Mouse (Mus musculus) limb, embryonic 12.5 days (tissue): ENCODE measurements around the gene H13. TPM values are rescaled to one million over a fixed set of nuclear protein-coding genes. Genes with fewer than 3 reads are reported as not detected.
A peak's percentile ranks its signal among the peaks of the same experiment; 100 is the strongest.

ENCODE experiments used
- ATAC-seq: fragments of 200-750 bp; cut with Nextera tagmentation; 2 replicates; pipeline ENCODE4 v1.8.0; 2017; ENCODE audit warnings: low read depth, moderate TSS enrichment; ENCODE audit not compliant: insufficient number of reproducible peaks, insufficient read depth, low FRiP score, low TSS enrichment
- H3K27ac ChIP-seq: fragments of 300-500 bp; sonication (generic); 2 replicates; pipeline ENCODE4 v1.5.1; 2016; ENCODE audit warnings: mild to moderate bottlenecking, moderate library complexity
- H3K27me3 ChIP-seq: fragments of 300-500 bp; sonication (generic); 2 replicates; pipeline ENCODE4 v1.6.1; 2016; ENCODE audit warnings: mild to moderate bottlenecking, moderate library complexity
- H3K36me3 ChIP-seq: fragments of 300-500 bp; sonication (generic); 2 replicates; pipeline ENCODE4 v1.6.1; 2016; ENCODE audit warnings: mild to moderate bottlenecking, moderate library complexity
- H3K4me1 ChIP-seq: fragments of 300-500 bp; sonication (generic); replicated peaks from 2 replicates; pipeline ENCODE4 v1.6.1; 2016
- H3K4me2 ChIP-seq: fragments of 300-500 bp; sonication (generic); 2 replicates; pipeline ENCODE4 v1.6.1; 2016; ENCODE audit warnings: mild to moderate bottlenecking, moderate library complexity
- H3K4me3 ChIP-seq: fragments of 300-500 bp; sonication (generic); replicated peaks from 2 replicates; pipeline ENCODE4 v1.5.1; 2016; ENCODE audit warnings: mild to moderate bottlenecking
- H3K9ac ChIP-seq: fragments of 300-500 bp; sonication (generic); replicated peaks from 2 replicates; pipeline ENCODE4 v1.6.1; 2016; ENCODE audit warnings: mild to moderate bottlenecking, moderate library complexity
- H3K9me3 ChIP-seq: fragments of 300-500 bp; sonication (generic); 2 replicates; pipeline ENCODE4 v1.6.1; 2016; ENCODE audit warnings: mild to moderate bottlenecking, moderate library complexity
- WGBS: fragments of 180-500 bp; shearing (Covaris S2); methylation state at CpG from one replicate; pipeline ENCODE4 v1.1.7; 2016; 5-methylcytosine and 5-hydroxymethylcytosine counted together
- polyA plus RNA-seq: library from polyadenylated mRNA; unstranded; fragments of >200 nt; fragmentation: Nextera tagmentation; extraction: Ambion mirVana; gene quantifications from 2 replicates; pipeline ENCODE4 v1.2.1, GENCODE M21; 2016

Gene H13
- polyA plus RNA-seq, 1 experiment from 2014 or later: 135 TPM

DNA sequence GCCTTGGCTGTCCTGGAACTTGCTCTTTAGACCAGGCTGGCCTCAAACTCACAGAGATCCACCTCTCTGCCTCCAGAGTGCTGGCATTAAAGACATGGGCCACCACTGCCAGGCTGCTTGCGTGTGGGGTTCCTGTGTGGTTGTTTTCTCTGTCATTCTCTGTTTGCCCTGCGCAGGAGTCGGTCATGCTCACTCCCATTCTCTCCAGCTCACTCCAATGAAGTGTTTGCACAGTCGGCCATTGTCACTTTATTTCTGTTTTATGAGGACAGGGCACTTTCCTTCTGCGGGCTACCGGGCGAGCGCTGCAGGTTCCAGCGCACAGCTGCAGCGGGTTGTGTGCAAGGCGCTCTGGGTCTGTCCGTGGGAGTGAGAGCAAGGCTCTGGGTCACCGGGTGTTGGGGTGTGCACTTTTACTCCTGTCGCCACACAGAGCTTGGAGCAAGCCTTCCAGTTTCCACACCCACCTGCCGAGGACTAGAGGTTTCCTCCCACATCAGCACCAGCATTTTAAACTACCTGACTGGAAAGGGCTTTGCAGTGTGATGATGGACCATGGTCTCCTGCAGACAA is 56.0 kb downstream of the H13 start:
- no peak overlapping the region for H3K4me3 ChIP-seq
- H3K27ac ChIP-seq: peak overlapping the region; percentile 47
- peaks cover 5% of the 10 kb centered on the region; the same call in 1 of the 2 replicates for H3K27me3 ChIP-seq
- H3K4me2 ChIP-seq: no peak overlapping the region
- 0 out of 2 replicates have a peak overlapping the region, but pooled peaks have one; percentile 18 for H3K9ac ChIP-seq
- no peaks in the 10 kb centered on the region for H3K9me3 ChIP-seq
- no peak for ATAC-seq
- H3K4me1 ChIP-seq: peaks cover 58% of the 10 kb centered on the region
- H3K36me3 ChIP-seq: no peaks in the 10 kb centered on the region
- 46% methylated on average over 15 of the region's 15 CpGs for WGBS

- WGBS: 61% methylated on average over 6 of the region's 6 CpGs
- peaks cover 5% of the 10 kb centered on the region; the same call in 1 of the 2 replicates for H3K27me3 ChIP-seq
- H3K9ac ChIP-seq: no peak overlapping the region
- H3K9me3 ChIP-seq: no peaks in the 10 kb centered on the region
- ATAC-seq: no peak
- H3K27ac ChIP-seq: 0 out of 2 replicates have a peak overlapping the region, but pooled peaks have one; percentile 47
- H3K4me2 ChIP-seq: no peak overlapping the region
- no peaks in the 10 kb centered on the region for H3K36me3 ChIP-seq
- no peak overlapping the region for H3K4me3 ChIP-seq
- H3K4me1 ChIP-seq: peaks cover 64% of the 10 kb centered on the region
Observed at GRCm38 (mm10) chr2:152726213-152726612, 57.0 kb downstream of the H13 start.

GRCm38 (mm10) chr2:152726751-152727335 is 57.6 kb downstream of the H13 start:
- peaks cover 66% of the 10 kb centered on the region for H3K4me1 ChIP-seq
- ATAC-seq: no peak
- no peaks in the 10 kb centered on the region for H3K9me3 ChIP-seq
- H3K27me3 ChIP-seq: peaks cover 5% of the 10 kb centered on the region; the same call in 1 of the 2 replicates
- no peak overlapping the region for H3K9ac ChIP-seq
- H3K36me3 ChIP-seq: no peaks in the 10 kb centered on the region
- H3K4me3 ChIP-seq: no peak overlapping the region
- WGBS: 68% methylated on average over 6 of the region's 6 CpGs
- peak overlapping the region; percentile 95 for H3K27ac ChIP-seq
- H3K4me2 ChIP-seq: no peak overlapping the region

- H3K27me3 ChIP-seq: peaks cover 5% of the 10 kb centered on the region; the same call in 1 of the 2 replicates
- H3K9me3 ChIP-seq: no peaks in the 10 kb centered on the region
- no peak overlapping the region for H3K9ac ChIP-seq
- 83% methylated on average over 14 of the region's 14 CpGs for WGBS
- peaks cover 74% of the 10 kb centered on the region for H3K4me1 ChIP-seq
- H3K4me2 ChIP-seq: no peak overlapping the region
- H3K36me3 ChIP-seq: no peaks in the 10 kb centered on the region
- H3K27ac ChIP-seq: peak overlapping the region; percentile 95
- no peak for ATAC-seq
- H3K4me3 ChIP-seq: no peak overlapping the region
Observed at GRCm38 (mm10) chr2:152727795-152728510, 58.7 kb downstream of the H13 start.

- Histone ChIP-seq H3K27ac (peak overlapping the region; percentile 95), H3K36me3 (no peaks in the 10 kb centered on the region), H3K4me1 (peaks cover 78% of the 10 kb centered on the region), H3K4me2 (no peak overlapping the region), H3K27me3 (peaks cover 4% of the 10 kb centered on the region; the same call in 1 of the 2 replicates), H3K9ac (no peak overlapping the region), H3K4me3 (no peak overlapping the region), H3K9me3 (no peaks in the 10 kb centered on the region)
- 81% methylated on average over 7 of the region's 7 CpGs for WGBS
- no peak for ATAC-seq
Observed at GRCm38 (mm10) chr2:152728594-152728993, 59.3 kb downstream of the H13 start.

- peak overlapping the region; percentile 21; the same call in 1 of the 2 replicates for H3K4me2 ChIP-seq
- no peak overlapping the region for H3K9ac ChIP-seq
- H3K4me1 ChIP-seq: peaks cover 78% of the 10 kb centered on the region
- H3K4me3 ChIP-seq: 0 out of 2 replicates have a peak overlapping the region, but pooled peaks have one; percentile 2
- 17% methylated on average over 8 of the region's 8 CpGs for WGBS
- H3K27me3 ChIP-seq: no peaks in the 10 kb centered on the region
- H3K36me3 ChIP-seq: no peaks in the 10 kb centered on the region
- no peaks in the 10 kb centered on the region for H3K9me3 ChIP-seq
- peak overlapping the region; percentile 95 for H3K27ac ChIP-seq
- ATAC-seq: no peak
Observed at GRCm38 (mm10) chr2:152729013-152729635, 59.9 kb downstream of the H13 start.

- H3K27ac ChIP-seq: peak overlapping the region; percentile 95
- H3K9ac ChIP-seq: no peak overlapping the region
- WGBS: 12% methylated on average over 7 of the region's 7 CpGs
- H3K4me2 ChIP-seq: peak overlapping the region; percentile 21; the same call in 1 of the 2 replicates
- H3K4me1 ChIP-seq: peaks cover 78% of the 10 kb centered on the region
- 0 out of 2 replicates have a peak overlapping the region, but pooled peaks have one; percentile 2 for H3K4me3 ChIP-seq
- no peaks in the 10 kb centered on the region for H3K36me3 ChIP-seq
- H3K27me3 ChIP-seq: no peaks in the 10 kb centered on the region
- H3K9me3 ChIP-seq: no peaks in the 10 kb centered on the region
- ATAC-seq: peak; percentile 84
Observed at GRCm38 (mm10) chr2:152729636-152730020, 60.4 kb downstream of the H13 start.

GRCm38 (mm10) chr2:152733201-152733600 is 63.9 kb downstream of the H13 start:
- H3K4me2 ChIP-seq: no peak overlapping the region
- H3K4me1 ChIP-seq: peaks cover 59% of the 10 kb centered on the region
- H3K36me3 ChIP-seq: peaks cover 8% of the 10 kb centered on the region; the same call in 1 of the 2 replicates
- H3K9ac ChIP-seq: no peak overlapping the region
- no peak for ATAC-seq
- H3K9me3 ChIP-seq: no peaks in the 10 kb centered on the region
- H3K27me3 ChIP-seq: no peaks in the 10 kb centered on the region
- H3K4me3 ChIP-seq: no peak overlapping the region
- 93% methylated on average over 2 of the region's 2 CpGs for WGBS
- H3K27ac ChIP-seq: no peak overlapping the region

- 8% methylated on average over 10 of the region's 10 CpGs for WGBS
- Histone ChIP-seq H3K4me2 (peak overlapping the region; percentile 93), H3K4me3 (peak overlapping the region; percentile 91), H3K36me3 (peaks cover 8% of the 10 kb centered on the region; the same call in 1 of the 2 replicates), H3K27ac (peak overlapping the region; percentile 99), H3K9me3 (no peaks in the 10 kb centered on the region), H3K27me3 (no peaks in the 10 kb centered on the region), H3K4me1 (peaks cover 52% of the 10 kb centered on the region), H3K9ac (no peak overlapping the region)
- ATAC-seq: no peak
Observed at GRCm38 (mm10) chr2:152734501-152734900, 65.2 kb downstream of the H13 start.

DNA sequence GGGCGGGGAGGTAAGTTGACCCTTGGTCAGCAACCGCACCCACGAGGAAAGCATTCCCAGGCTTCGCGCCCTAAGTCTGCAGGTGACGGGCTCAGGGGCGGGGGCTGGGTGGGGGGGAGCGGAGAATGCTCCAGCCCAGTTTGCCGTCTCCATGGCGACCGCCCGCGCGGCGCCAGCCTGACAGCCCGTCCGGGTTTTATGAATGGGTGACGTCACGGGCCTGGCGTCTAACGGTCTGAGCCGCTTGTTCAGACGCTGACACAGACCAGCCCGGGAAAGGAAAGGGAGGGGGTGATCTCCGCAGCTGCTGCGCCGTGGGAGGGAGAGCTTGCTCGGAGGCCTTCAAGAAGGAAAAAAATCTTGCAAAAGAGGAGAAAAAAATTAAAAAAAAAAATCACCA is 65.7 kb downstream of the H13 start:
- ATAC-seq: peak; percentile 75
- under 1% methylated on average over 28 of the region's 28 CpGs for WGBS
- H3K4me1 ChIP-seq: peaks cover 52% of the 10 kb centered on the region

More for the DNA sequence above, 65.7 kb downstream of the H13 start:
- Histone ChIP-seq H3K9me3 (no peaks in the 10 kb centered on the region), H3K27me3 (no peaks in the 10 kb centered on the region), H3K27ac (peak overlapping the region; percentile 99), H3K36me3 (peaks cover 8% of the 10 kb centered on the region; the same call in 1 of the 2 replicates), H3K4me2 (peak overlapping the region; percentile 93), H3K4me3 (peak overlapping the region; percentile 91), H3K9ac (peak overlapping the region; percentile 52; the same call in 1 of the 2 replicates)
